Mouse (Mus musculus) bone marrow macrophage, adult 2 months (primary cell): ENCODE measurements around the gene Sema3c.

ENCODE experiments used
- CTCF ChIP-seq: IDR thresholded peaks from 2 replicates; pipeline ENCODE4 v1.5.1; 2012; ENCODE audit warnings: low read depth, mild to moderate bottlenecking, low read length, moderate library complexity
- POLR2A ChIP-seq: IDR thresholded peaks from 2 replicates; pipeline ENCODE4 v1.6.1; 2012; ENCODE audit warnings: mild to moderate bottlenecking, low read depth, low read length, borderline replicate concordance

GRCm38 (mm10) chr5:17648865-17649542 is 74.9 kb downstream of the Sema3c start:
- TF ChIP-seq CTCF (no peak), POLR2A (no peak)
